Comparison of ENCODE assay signal across 8 mouse cellular contexts in genomic region chr16:50529511-50530416, GRCm38 (mm10).
DNase-seq lines count a peak whose midpoint lies in the region; ATAC-seq and TF ChIP-seq lines count a peak whose summit lies in the region.

No protein-coding gene starts in this region.

- H3K27ac ChIP-seq in forebrain, postnatal 0 days (ENCODE audit: low read depth, low read length), result peak overlapping the region; percentile 87
- H3K27ac ChIP-seq in layer of hippocampus, adult 2 months, result peak overlapping the region; percentile 96
- peak overlapping the region; percentile 93 for H3K27ac ChIP-seq in neural tube, embryonic 15.5 days (replicated peaks)

- WGBS in forebrain, postnatal 0 days, result under 1% methylated on average over 46 of the region's 46 CpGs
- WGBS in lung, adult 2 months, result under 1% methylated on average over 46 of the region's 46 CpGs
- under 1% methylated on average over 46 of the region's 46 CpGs for WGBS in neural tube, embryonic 15.5 days

- TF ChIP-seq CTCF in forebrain, postnatal 0 days (IDR thresholded peaks at IDR 0.05; ENCODE audit: low read depth), result peak; percentile 89
- peak; percentile 97 for TF ChIP-seq CTCF in layer of hippocampus, adult 2 months (conservative IDR thresholded peaks at IDR 0.05)
- TF ChIP-seq CTCF in lung, adult 2 months (IDR thresholded peaks at IDR 0.05; ENCODE audit: insufficient read depth, low read length), result peak; percentile 82

- peak overlapping the region; percentile 97 for H3K4me2 ChIP-seq in forebrain, postnatal 0 days (ENCODE audit: low read depth)
- peak overlapping the region; percentile 95 for H3K4me2 ChIP-seq in neural tube, embryonic 15.5 days

- H3K9me3 ChIP-seq in forebrain, postnatal 0 days (ENCODE audit: low read length), result no peaks in the 10 kb centered on the region
- H3K9me3 ChIP-seq in neural tube, embryonic 15.5 days (replicated peaks), result no peaks in the 10 kb centered on the region

- peak; percentile 84 for DNase-seq in ES-CJ7 (ENCODE audit: low read depth, low spot score)
- DNase-seq in cerebellum, adult 11 months, result peak; percentile 84
- DNase-seq in forebrain, postnatal 0 days, result peak; percentile 91
- peak; percentile 94 for DNase-seq in heart, postnatal 4 days
- peak; percentile 84 to 90 for DNase-seq in layer of hippocampus, adult 2 months (ENCODE audit: low spot score in 2 of 2)
- peak; percentile 86 for DNase-seq in lung, adult 2 months
- DNase-seq in testis, postnatal 10 days (ENCODE audit: low spot score), result peak; percentile 94

- TF ChIP-seq POLR2A in lung, adult 2 months (IDR thresholded peaks at IDR 0.05; ENCODE audit: borderline replicate concordance, extremely low read depth, low read depth, low read length), result peak; percentile 36; the same call in 1 of the 2 replicates

- ATAC-seq in forebrain, postnatal 0 days, result peak; percentile 59
- peak; percentile 60 for ATAC-seq in neural tube, embryonic 15.5 days (ENCODE audit: low FRiP score)

- no peaks in the 10 kb centered on the region for H3K27me3 ChIP-seq in forebrain, postnatal 0 days (ENCODE audit: insufficient read depth, low read length)
- H3K27me3 ChIP-seq in neural tube, embryonic 15.5 days (replicated peaks), result no peaks in the 10 kb centered on the region

- H3K4me1 ChIP-seq in forebrain, postnatal 0 days (ENCODE audit: insufficient read depth), result no peaks in the 10 kb centered on the region
- H3K4me1 ChIP-seq in lung, adult 2 months (ENCODE audit: control insufficient read depth, insufficient read depth, low read length), result no peaks in the 10 kb centered on the region
- H3K4me1 ChIP-seq in neural tube, embryonic 15.5 days, result peaks cover 6% of the 10 kb centered on the region

- peak overlapping the region; percentile 82 for H3K9ac ChIP-seq in forebrain, postnatal 0 days
- peak overlapping the region; percentile 86 for H3K9ac ChIP-seq in neural tube, embryonic 15.5 days (replicated peaks)

- no peaks in the 10 kb centered on the region for H3K36me3 ChIP-seq in forebrain, postnatal 0 days (ENCODE audit: insufficient read depth)
- no peaks in the 10 kb centered on the region for H3K36me3 ChIP-seq in neural tube, embryonic 15.5 days

- H3K4me3 ChIP-seq in forebrain, postnatal 0 days (ENCODE audit: low read depth, low read length), result peak overlapping the region; percentile 85
- H3K4me3 ChIP-seq in layer of hippocampus, adult 2 months, result peak overlapping the region; percentile 86
- peak overlapping the region; percentile 85 for H3K4me3 ChIP-seq in lung, adult 2 months (replicated peaks; ENCODE audit: extremely low read depth, low read depth, low read length)
- peak overlapping the region; percentile 77 for H3K4me3 ChIP-seq in neural tube, embryonic 15.5 days (replicated peaks)

Comparison
In these comparisons a context has a peak if more than half of its experiments do, and no peak if none do; other contexts are left out.
1. Peak in every context shown above with its lines: DNase-seq, ATAC-seq, H3K4me3 ChIP-seq and H3K27ac ChIP-seq.